Mouse (Mus musculus) limb, embryonic 14.5 days (tissue): ENCODE measurements at regions not wholly inside any gene's neighbourhood (a gene's known extent, or its start where the extent isn't known, plus 50 kb on each side); places are given as distances from the start of the nearest gene placed in this dataset.

Experiments
- ATAC-seq: fragments of 200-750 bp; cut with Nextera tagmentation; 2 replicates; pipeline ENCODE4 v1.8.0; 2017; ENCODE audit warnings: low read depth, moderate number of reproducible peaks, moderate TSS enrichment; ENCODE audit not compliant: low FRiP score
- DNase-seq: peaks from one replicate; pipeline ENCODE4 v3.0.0-alpha.2; 2015; ENCODE audit warnings: low spot score
- H3K27ac ChIP-seq: fragments of 300-500 bp; sonication (generic); replicated peaks from 2 replicates; pipeline ENCODE4 v1.5.1; 2014; ENCODE audit warnings: low read depth, mild to moderate bottlenecking, low read length, moderate library complexity, mixed read lengths
- H3K27me3 ChIP-seq: fragments of 300-500 bp; sonication (generic); 2 replicates; pipeline ENCODE4 v1.6.1; 2014; ENCODE audit warnings: low read length, mixed read lengths; ENCODE audit not compliant: control insufficient read depth, insufficient read depth
- H3K36me3 ChIP-seq: fragments of 300-500 bp; sonication (generic); 2 replicates; pipeline ENCODE4 v1.6.1; 2014; ENCODE audit warnings: mild to moderate bottlenecking, low read length, moderate library complexity, mixed read lengths; ENCODE audit not compliant: control insufficient read depth, insufficient read depth
- H3K4me1 ChIP-seq: fragments of 300-500 bp; sonication (generic); 2 replicates; pipeline ENCODE4 v1.6.1; 2014; ENCODE audit warnings: antibody characterized with exemption, low read length, mixed read lengths; ENCODE audit not compliant: control insufficient read depth, insufficient read depth
- H3K4me2 ChIP-seq: fragments of 300-500 bp; sonication (generic); replicated peaks from 2 replicates; pipeline ENCODE4 v1.6.1; 2014; ENCODE audit warnings: low read depth, mild to moderate bottlenecking, low read length, moderate library complexity; ENCODE audit not compliant: severe bottlenecking
- H3K4me3 ChIP-seq: fragments of 300-500 bp; sonication (generic); replicated peaks from 2 replicates; pipeline ENCODE4 v1.5.1; 2014; ENCODE audit warnings: low read length
- H3K9ac ChIP-seq: fragments of 300-500 bp; sonication (generic); 2 replicates; pipeline ENCODE4 v1.6.1; 2014; ENCODE audit warnings: mild to moderate bottlenecking, low read depth, low read length, moderate library complexity; ENCODE audit not compliant: severe bottlenecking
- H3K9me3 ChIP-seq: fragments of 300-500 bp; sonication (generic); 2 replicates; pipeline ENCODE4 v1.6.1; 2016; ENCODE audit warnings: low read length; ENCODE audit not compliant: control insufficient read depth
- POLR2A ChIP-seq: fragments of 200-500 bp; IDR thresholded peaks from 2 replicates; pipeline ENCODE4 v1.8.0; 2012; ENCODE audit warnings: inconsistent platforms, mild to moderate bottlenecking, moderate library complexity, borderline replicate concordance; ENCODE audit not compliant: insufficient read depth, insufficient read length; ENCODE audit errors: extremely low read depth
- WGBS: fragments of 180-500 bp; shearing (Covaris S2); extraction: QIAGEN DNeasy Blood & Tissue Kit; methylation state at CpG from one replicate; pipeline ENCODE4 v1.1.7; 2014; 5-methylcytosine and 5-hydroxymethylcytosine counted together

DNA sequence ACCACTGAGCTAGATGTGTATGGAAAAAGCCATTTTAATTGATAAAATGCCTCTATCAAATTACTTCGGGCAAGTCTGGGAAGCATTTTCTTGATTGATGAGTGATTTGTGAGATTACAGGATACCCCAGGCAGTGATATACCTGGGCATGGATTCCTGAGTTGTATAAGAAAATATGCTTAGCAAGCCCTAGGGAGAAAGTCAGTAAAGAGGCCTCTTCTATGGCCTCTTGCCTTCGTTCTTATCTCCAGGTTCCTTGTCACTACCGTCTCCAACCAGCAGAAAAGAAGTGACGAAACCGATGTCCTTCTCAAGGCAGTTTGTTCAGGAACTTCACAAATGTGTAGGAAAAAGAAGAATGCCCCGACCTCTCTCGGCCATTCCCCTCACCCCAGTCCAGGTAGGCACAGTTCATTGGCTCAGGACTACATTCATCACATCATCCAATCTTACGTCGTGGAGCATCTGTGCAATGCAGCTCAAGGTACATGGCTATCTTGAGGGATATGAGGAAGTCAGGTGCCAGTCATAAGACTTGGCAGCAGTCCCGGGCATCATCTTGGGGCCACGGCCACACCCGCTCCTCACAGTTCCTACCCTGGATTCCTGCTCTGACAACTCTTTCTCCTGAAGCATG lies 310.2 kb downstream of the Cdh11 start:
- ATAC-seq = no peak
- WGBS = 94% methylated on average over 12 of the region's 12 CpGs

DNA sequence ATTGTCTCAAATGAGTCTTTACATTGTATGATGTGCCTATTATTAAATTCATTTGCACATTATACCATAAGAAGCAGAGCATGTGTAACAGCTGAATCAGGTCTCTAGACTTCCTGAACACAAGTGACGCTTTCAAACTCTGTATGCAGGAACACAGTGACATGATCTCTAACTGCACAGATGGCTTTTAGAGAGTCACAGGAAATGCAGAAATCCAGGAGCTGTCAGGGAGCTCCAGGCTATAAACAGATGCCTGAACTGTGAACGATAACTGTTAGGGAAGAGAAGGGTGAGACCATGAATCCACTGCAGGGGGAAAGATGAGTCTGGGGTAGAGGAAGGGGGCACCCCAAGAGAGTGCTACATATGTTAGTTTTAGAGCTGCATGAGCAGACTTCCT lies 311.2 kb downstream of the Cdh11 start:
- 60% methylated on average over 2 of the region's 2 CpGs for WGBS
- Histone ChIP-seq H3K4me1 (no peaks in the 10 kb centered on the region), H3K36me3 (no peaks in the 10 kb centered on the region), H3K9ac (no peak overlapping the region), H3K4me2 (no peak overlapping the region), H3K4me3 (no peak overlapping the region), H3K27me3 (no peaks in the 10 kb centered on the region), H3K9me3 (no peaks in the 10 kb centered on the region), H3K27ac (no peak overlapping the region)
- DNase-seq (no peak), ATAC-seq (no peak)
- no peak for TF ChIP-seq POLR2A

More for the DNA sequence above, 310.2 kb downstream of the Cdh11 start:
- Histone ChIP-seq H3K36me3 (no peaks in the 10 kb centered on the region), H3K27ac (no peak overlapping the region), H3K4me3 (no peak overlapping the region), H3K9me3 (no peaks in the 10 kb centered on the region), H3K4me1 (no peaks in the 10 kb centered on the region), H3K27me3 (no peaks in the 10 kb centered on the region), H3K9ac (no peak overlapping the region), H3K4me2 (no peak overlapping the region)
- no peak for TF ChIP-seq POLR2A
- no peak for DNase-seq

DNA sequence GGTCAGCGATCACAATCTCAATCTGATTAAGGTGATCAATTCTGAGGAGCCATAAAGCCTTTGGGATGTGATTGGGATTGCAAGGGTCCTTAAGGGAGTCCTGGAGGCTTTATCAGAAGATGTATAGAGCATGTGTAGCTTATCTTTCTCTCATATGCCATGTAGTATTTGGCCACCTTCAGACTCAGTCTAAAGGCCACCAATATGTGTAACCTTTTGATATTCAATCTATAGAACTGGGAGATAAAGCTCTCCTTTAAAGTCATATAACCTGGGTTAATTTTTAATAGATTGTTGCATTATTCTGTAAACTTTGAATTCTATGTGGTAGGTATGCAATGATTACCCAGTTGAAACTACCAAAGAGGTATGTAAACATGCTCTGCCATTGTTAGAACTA lies 314.1 kb downstream of the Cdh11 start:
- no peak for ATAC-seq
- no peak for DNase-seq
- Histone ChIP-seq H3K4me2 (no peak overlapping the region), H3K4me3 (no peak overlapping the region), H3K9me3 (no peaks in the 10 kb centered on the region), H3K4me1 (no peaks in the 10 kb centered on the region), H3K36me3 (no peaks in the 10 kb centered on the region), H3K9ac (no peak overlapping the region), H3K27ac (no peak overlapping the region), H3K27me3 (no peaks in the 10 kb centered on the region)
- 100% methylated on average over 1 of the region's 1 CpGs for WGBS
- no peak for TF ChIP-seq POLR2A

DNA sequence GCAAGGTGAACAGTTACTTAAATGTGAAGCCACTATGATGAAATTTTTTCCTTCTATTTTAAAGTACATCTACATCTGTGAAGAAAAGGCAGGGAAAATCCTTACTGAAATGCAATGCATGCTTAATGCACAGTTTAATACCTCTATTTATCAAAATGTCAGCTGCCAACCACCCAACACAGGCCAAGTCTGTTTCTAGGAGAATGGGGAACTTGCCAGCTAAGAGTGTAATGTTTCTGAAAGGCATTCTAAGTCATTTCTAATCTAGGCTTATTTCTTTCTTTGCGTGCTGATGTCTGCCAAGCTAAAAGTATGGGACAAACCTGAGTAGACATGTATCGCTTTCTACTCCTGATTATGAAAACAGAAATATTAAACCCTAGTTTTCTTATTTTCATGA lies 322.8 kb downstream of the Cdh11 start:
- H3K4me1 ChIP-seq = no peaks in the 10 kb centered on the region
- no peaks in the 10 kb centered on the region for H3K36me3 ChIP-seq
- no peak overlapping the region for H3K4me2 ChIP-seq
- H3K27ac ChIP-seq = no peak overlapping the region
- peak; percentile 58 for DNase-seq
- no peak for TF ChIP-seq POLR2A
- 82% methylated on average over 2 of the region's 2 CpGs for WGBS
- no peak for ATAC-seq
- no peak overlapping the region for H3K4me3 ChIP-seq
- H3K9ac ChIP-seq = no peak overlapping the region
- no peaks in the 10 kb centered on the region for H3K27me3 ChIP-seq
- H3K9me3 ChIP-seq = no peaks in the 10 kb centered on the region

DNA sequence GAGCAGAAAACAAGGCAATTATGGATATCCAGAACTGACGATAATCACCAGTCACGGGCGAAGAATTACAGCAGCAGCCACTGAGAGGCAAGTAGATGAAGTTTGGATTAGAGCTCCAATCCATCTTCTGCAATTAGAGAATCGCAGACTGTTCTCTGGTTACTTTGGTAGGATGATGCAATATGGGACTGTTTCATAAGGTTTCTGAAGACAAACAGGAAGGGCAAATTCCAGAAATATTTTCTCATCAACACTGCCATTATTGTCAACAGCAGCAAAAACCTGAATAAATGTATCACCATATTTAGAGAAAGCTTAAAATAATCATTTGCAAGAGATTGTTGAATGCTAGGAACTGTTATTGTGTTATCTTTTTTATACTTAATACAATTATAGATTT lies 342.4 kb downstream of the Cdh11 start:
- Histone ChIP-seq H3K36me3 (no peaks in the 10 kb centered on the region), H3K9ac (no peak overlapping the region), H3K4me3 (no peak overlapping the region), H3K27me3 (no peaks in the 10 kb centered on the region), H3K9me3 (no peaks in the 10 kb centered on the region), H3K4me1 (no peaks in the 10 kb centered on the region), H3K27ac (no peak overlapping the region), H3K4me2 (no peak overlapping the region)
- WGBS = 92% methylated on average over 4 of the region's 4 CpGs
- ATAC-seq (no peak), DNase-seq (no peak)
- no peak for TF ChIP-seq POLR2A

DNA sequence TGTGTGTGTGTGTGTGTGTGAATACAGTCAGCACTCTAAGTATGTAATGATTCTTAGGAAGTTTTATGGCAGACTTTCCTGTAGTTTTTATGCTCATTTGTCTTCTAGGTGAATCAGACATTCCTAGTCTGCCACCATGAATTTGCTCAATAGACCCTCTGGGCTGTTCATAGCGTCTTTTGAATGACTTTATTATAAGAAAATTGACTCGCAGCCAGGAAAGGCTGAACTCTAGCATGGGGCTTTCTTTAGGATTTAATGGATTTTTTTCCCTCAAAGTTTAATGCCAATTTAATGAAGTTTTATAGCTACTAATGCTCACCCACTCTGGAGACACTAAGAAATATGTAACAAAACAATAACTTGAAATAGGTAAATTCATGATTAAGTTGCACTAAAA lies 363.6 kb downstream of the Cdh11 start:
- WGBS = 20% methylated on average over 2 of the region's 2 CpGs
- Histone ChIP-seq H3K4me1 (no peaks in the 10 kb centered on the region; the same call in 1 of the 2 replicates), H3K4me3 (no peak overlapping the region)

More for the DNA sequence above, 363.6 kb downstream of the Cdh11 start:
- Histone ChIP-seq H3K27ac (no peak overlapping the region), H3K9me3 (no peaks in the 10 kb centered on the region), H3K4me2 (no peak overlapping the region), H3K9ac (no peak overlapping the region), H3K27me3 (no peaks in the 10 kb centered on the region), H3K36me3 (no peaks in the 10 kb centered on the region)
- no peak for TF ChIP-seq POLR2A
- ATAC-seq = no peak
- peak; percentile 80 for DNase-seq
